Mouse (Mus musculus): Measurements from ENCODE around the gene Ppp1r2.

Gene Ppp1r2

GRCm38 (mm10) chr16:31290751-31291365 lies 15.8 kb upstream of the Ppp1r2 start:
- DNase-seq (ENCODE audit: low read depth, low spot score): no peak

DNA sequence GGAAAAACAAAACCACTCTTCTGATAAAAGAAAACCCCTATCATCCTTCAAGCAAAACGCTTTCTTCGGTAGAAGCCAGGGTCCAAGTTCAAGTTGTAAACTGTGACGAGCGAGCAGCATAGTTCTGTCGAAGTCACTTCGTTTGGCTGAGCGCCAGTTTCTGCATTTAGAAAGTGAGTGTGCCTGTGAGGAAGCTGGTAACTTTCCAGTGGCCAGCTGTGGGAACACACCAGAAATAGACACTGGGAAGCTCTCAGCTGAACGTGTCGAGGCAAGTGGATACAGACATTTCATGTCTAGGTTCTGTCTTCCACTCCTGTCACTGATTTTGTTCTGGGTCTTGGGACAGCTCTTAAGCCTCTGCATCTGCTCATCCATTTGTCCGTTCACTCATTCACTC lies 15.2 kb upstream of the Ppp1r2 start:
- DNase-seq (ENCODE audit: low read depth, low spot score): no peak

DNA sequence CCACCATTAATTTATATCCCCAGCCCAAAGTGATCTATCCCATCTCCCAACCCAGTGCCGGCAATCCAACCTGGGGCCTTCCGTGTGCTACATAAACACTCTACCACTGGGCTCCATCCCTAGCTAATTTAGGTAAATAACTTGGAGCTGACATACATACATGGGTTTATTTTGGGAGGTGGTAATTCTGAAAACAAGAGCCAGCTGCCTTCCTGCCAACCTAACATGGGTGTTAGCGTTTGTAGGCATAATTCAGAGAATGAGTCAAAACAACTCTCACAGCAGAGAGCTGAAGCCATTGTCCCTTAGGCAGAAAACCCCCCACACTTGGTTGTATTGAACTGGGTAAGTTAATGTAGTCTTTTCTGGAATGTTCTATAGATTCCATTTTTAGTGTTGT lies 12.6 kb upstream of the Ppp1r2 start:
- no peak for DNase-seq (ENCODE audit: low read depth, low spot score)

- DNase-seq (ENCODE audit: low read depth, low spot score): no peak
Observed at GRCm38 (mm10) chr16:31286801-31287488, 11.9 kb upstream of the Ppp1r2 start.

DNA sequence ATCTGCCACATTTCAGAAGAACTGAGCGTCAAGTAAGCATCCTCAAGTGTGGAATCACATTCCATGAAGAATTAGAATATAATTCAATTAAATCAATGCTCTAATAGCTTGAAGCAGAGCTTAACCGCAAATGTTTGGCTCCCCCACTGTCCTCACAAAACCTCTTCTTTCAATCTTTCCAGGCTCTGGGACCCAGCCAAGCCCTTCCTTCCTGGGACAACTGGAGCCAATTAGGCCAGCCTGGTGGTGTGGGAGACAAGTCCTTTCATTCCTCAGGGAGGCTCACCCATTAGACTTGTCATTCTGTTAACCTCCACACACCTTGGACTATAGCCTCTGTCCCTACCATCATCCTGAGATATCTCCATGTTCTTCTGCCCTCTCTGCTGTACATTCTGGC lies 6.9 kb upstream of the Ppp1r2 start:
- DNase-seq (ENCODE audit: low read depth, low spot score): no peak

GRCm38 (mm10) chr16:31280176-31280575 lies 5.1 kb upstream of the Ppp1r2 start:
- no peak for DNase-seq (ENCODE audit: low read depth, low spot score)

- no peak for DNase-seq (ENCODE audit: low read depth, low spot score)
Observed at GRCm38 (mm10) chr16:31278581-31278980, 3.5 kb upstream of the Ppp1r2 start.

DNA sequence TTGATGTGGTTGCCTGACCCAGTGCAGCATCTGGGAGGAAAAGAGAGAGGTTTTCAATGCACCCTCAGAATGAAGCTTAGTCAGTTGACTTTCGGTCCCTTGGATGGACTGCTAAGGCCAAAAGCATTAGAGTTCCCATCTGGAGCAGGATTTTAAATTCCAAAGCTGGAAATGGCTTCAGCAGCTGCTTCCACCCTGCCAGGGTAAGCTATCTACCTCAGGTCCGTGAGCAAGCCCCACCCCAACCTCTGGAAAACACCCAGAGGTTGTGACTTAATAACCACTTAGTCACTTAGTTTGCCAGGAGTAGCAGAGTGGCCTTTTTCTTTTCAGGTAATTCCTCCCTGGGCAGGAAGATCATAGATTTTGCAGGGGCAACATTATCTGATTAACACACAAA lies 3.0 kb upstream of the Ppp1r2 start:
- no peak for DNase-seq (ENCODE audit: low read depth, low spot score)

DNA sequence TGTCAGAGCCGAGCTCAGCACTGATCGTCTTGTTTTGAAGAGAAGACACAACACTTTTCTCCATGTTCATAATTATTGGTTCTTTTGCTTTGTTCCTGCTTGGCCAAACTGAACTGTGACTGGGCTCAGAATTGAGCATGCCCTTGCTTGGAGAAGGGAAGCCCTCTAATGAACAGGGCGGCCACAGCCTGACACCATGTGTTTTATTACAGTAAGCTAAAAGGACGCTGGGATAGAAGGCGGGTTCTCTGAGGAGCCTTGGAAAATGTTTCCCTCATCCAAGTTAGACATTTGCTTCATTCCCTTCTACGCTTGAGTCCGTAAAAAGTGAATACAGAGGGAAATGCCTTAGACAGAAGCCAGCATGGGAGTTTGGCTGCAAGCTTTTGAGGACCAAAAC lies 1.9 kb upstream of the Ppp1r2 start:
- no peak for DNase-seq (ENCODE audit: low read depth, low spot score)

GRCm38 (mm10) chr16:31276539-31276938 lies 1.5 kb upstream of the Ppp1r2 start:
- DNase-seq (ENCODE audit: low read depth, low spot score): no peak

DNA sequence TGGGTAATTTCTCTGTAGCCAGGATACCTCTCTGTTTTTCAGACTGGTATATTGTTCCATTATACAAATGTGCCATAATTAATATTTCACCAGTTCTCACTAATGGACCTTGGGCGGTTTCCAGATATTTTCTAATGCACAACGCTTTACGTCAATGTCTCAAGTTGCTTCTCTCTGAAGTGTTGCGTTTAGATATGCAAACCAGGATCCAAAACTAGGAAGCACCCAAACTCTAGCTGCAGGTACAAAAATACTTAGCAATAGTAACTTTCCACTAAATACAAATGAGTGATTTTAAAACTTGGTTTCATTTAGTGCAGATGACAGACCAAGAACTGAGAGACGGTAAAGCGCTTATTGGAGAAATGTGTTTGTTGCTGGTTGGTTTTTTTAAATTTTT lies 993 bp downstream of the Ppp1r2 start:
- DNase-seq (ENCODE audit: low read depth, low spot score): peak; percentile 12

GRCm38 (mm10) chr16:31266692-31267091 lies 8.4 kb downstream of the Ppp1r2 start:
- no peak for DNase-seq (ENCODE audit: low read depth, low spot score)

GRCm38 (mm10) chr16:31256151-31256550 lies 18.9 kb downstream of the Ppp1r2 start:
- no peak for DNase-seq (ENCODE audit: low read depth, low spot score)

- no peak for DNase-seq (ENCODE audit: low read depth, low spot score)
Observed at GRCm38 (mm10) chr16:31255685-31256084, 19.4 kb downstream of the Ppp1r2 start.

DNA sequence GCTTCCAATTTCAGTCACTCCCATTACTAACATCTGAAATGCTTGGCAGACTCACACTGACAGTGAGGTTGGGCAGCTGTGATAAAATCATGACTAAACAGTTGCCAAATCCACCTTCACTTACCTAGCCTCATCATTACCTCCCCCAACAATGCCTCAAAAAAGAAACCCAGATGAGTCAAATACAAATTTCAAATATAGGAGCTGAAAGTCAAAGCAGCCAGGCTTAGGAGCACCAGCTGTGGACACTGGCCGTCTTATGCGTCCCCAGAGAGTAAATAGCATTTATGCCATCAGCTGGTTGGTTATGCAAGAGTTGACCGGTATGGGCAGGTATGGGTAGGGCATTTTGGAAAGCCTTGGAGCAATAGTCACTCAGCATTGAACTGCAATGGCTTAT lies 25.7 kb downstream of the Ppp1r2 start:
- DNase-seq (ENCODE audit: low read depth, low spot score): no peak

DNA sequence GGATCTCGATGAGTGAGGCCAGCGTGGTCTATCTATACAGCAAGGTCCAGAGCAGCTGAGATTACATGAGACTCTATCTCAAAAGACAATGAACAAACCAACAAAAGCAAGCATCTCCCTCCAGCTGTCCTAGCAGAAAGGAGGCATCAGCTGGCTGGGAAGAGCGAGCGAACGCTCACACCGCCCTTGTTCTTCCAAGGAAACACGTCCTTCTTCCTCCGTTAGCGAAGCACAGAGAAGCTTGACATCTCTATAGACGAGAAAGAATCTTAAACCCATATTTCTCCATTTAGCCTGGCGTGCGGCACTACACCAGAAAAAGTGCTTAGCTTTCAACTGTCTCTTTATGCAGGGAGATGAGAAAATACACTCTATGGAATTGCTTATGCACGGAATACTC lies 26.4 kb downstream of the Ppp1r2 start:
- no peak for DNase-seq (ENCODE audit: low read depth, low spot score)

DNA sequence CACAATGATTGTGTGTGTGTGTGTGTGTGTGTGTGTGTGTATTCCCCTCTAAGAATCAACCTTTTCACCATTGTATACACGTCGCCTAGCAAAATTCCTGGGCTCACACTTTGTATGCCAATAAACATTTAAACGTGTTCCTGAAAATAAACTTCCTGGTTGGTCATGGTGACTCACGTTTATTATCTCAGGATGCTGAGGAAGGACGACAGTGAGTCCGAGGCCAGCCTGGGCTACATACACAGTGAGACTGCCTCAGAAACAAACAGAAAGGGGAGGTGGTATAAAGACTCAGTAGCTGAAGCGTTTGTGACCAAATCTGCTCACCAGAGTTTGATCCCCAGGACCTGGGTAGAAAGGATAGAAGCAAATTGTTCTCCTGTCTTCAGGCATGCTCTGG lies 27.6 kb downstream of the Ppp1r2 start:
- DNase-seq (ENCODE audit: low read depth, low spot score): no peak

GRCm38 (mm10) chr16:31244053-31244452 lies 31.0 kb downstream of the Ppp1r2 start:
- no peak for DNase-seq (ENCODE audit: low read depth, low spot score)

DNA sequence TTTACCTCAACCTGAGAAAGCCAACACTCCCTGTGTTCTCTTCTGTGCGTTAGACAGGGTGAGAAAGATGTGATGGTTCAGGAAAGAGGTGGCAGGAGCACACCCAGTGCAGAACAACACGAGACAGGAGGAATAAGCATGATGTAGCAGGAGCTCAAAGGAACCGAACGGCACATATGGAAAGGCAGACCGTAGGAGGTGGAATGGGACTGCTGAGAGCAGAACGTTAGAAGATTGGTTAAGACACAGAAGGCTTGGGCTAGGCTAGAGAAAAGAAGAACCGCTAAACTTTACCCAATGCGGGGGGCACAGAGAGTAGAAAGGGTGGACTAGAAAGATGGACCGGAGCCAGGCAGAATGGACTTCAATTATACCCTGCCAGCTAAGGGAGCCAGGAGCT lies 33.6 kb downstream of the Ppp1r2 start:
- DNase-seq (ENCODE audit: low read depth, low spot score): no peak

GRCm38 (mm10) chr16:31240569-31240968 lies 34.5 kb downstream of the Ppp1r2 start:
- DNase-seq (ENCODE audit: low read depth, low spot score): no peak

- no peak for DNase-seq (ENCODE audit: low read depth, low spot score)
Observed at GRCm38 (mm10) chr16:31238281-31238680, 36.8 kb downstream of the Ppp1r2 start.

GRCm38 (mm10) chr16:31235457-31236310 lies 39.4 kb downstream of the Ppp1r2 start:
- peak; percentile 59 for DNase-seq (ENCODE audit: low read depth, low spot score)

All from CD4-positive, CD25-positive, alpha-beta regulatory T cell, adult 2 months (primary cell).